Comparison of ENCODE assay signal across 8 mouse cellular contexts in the genomic region with DNA sequence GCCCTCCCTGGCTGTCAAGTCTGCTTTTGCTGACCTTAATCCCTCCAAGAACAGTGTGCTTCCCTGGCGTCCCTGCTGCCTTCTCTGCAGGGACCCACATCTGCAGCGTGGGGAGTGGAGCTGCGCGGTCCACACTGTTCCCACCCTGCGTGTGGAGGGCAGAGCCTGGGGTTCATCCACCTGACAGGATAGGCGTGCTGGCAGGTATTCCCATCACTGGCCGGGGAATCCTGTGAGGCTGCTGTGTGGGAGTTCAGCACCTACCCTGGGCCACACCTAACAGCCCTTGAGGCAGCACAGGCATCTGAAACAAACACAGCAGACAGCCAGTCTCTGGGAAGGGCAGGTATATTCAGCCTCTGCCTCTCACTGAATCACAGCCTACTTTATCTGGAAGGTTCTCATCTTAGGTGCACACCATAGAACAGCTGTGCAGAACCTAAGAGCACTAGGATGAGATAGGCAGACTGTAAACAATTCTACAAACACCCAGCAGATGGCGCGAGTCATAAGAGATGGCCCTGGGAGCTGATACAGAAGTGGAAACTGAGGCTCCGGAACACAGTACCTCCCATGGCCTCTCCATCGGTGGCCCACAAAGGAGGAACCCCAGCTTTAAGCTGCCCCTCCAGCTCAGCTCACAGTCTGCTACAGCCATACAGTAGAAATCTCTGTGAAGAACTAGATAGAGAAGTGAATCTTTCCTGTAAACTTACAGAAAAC. TPM values are rescaled to one million over a fixed set of nuclear protein-coding genes. Genes with fewer than 3 reads are reported as not detected.
DNase-seq lines count a peak whose midpoint lies in the region; ATAC-seq and TF ChIP-seq lines count a peak whose summit lies in the region.

No protein-coding gene starts in this region.

- TF ChIP-seq POLR2A in bone marrow macrophage, adult 2 months (IDR thresholded peaks at IDR 0.05; ENCODE audit: borderline replicate concordance, low read depth, low read length), result no peak

- DNase-seq in cerebellum, adult 9-10 months, result peak; percentile 53
- no peak for DNase-seq in cerebellum, adult 8-10 months
- DNase-seq in liver, result peak; percentile 32
- DNase-seq in liver, embryonic 11.5 days (ENCODE audit: low spot score), result no peak
- peak; percentile 27 for DNase-seq in naive thymus-derived CD4-positive, alpha-beta T cell, adult 2 months (ENCODE audit: low read depth)
- no peak for DNase-seq in left cerebral cortex, adult 9 months (ENCODE audit: low spot score in 2 of 2)

- H3K27me3 ChIP-seq in liver, embryonic 11.5 days (replicated peaks; ENCODE audit: control insufficient read depth, insufficient read depth, low read length), result no peaks in the 10 kb centered on the region
- no peaks in the 10 kb centered on the region for H3K27me3 ChIP-seq in hindbrain, embryonic 13.5 days

- no peak overlapping the region for H3K4me2 ChIP-seq in liver, embryonic 11.5 days
- H3K4me2 ChIP-seq in hindbrain, embryonic 13.5 days, result no peak overlapping the region

- H3K27ac ChIP-seq in liver, embryonic 11.5 days (ENCODE audit: low read depth, low read length), result no peak overlapping the region
- H3K27ac ChIP-seq in bone marrow macrophage, adult 2 months (ENCODE audit: insufficient read depth, low read depth, low read length), result no peak overlapping the region
- H3K27ac ChIP-seq in hindbrain, embryonic 13.5 days, result no peak overlapping the region

- peaks cover 20% of the 10 kb centered on the region for H3K4me1 ChIP-seq in liver, embryonic 11.5 days (replicated peaks; ENCODE audit: control insufficient read depth, insufficient read depth, low read length)
- H3K4me1 ChIP-seq in bone marrow macrophage, adult 2 months (ENCODE audit: control insufficient read depth, insufficient read depth, low read length), result peaks cover 29% of the 10 kb centered on the region
- peaks cover 71% of the 10 kb centered on the region for H3K4me1 ChIP-seq in hindbrain, embryonic 13.5 days (replicated peaks)

- H3K4me3 ChIP-seq in liver, embryonic 11.5 days (ENCODE audit: low read depth, low read length), result no peak overlapping the region
- H3K4me3 ChIP-seq in bone marrow macrophage, adult 2 months (ENCODE audit: insufficient read depth, low read length), result no peak overlapping the region
- no peak overlapping the region for H3K4me3 ChIP-seq in hindbrain, embryonic 13.5 days

- ATAC-seq in liver, embryonic 11.5 days (replicated peaks; ENCODE audit: low FRiP score), result no peak
- no peak for ATAC-seq in hindbrain, embryonic 13.5 days (ENCODE audit: low FRiP score)

- no peak overlapping the region for H3K9ac ChIP-seq in liver, embryonic 11.5 days (ENCODE audit: low read depth, low read length)
- peak overlapping the region; percentile 53; the same call in 1 of the 2 replicates for H3K9ac ChIP-seq in hindbrain, embryonic 13.5 days

- peak; percentile 71 for TF ChIP-seq CTCF in bone marrow macrophage, adult 2 months (IDR thresholded peaks at IDR 0.05; ENCODE audit: low read depth, low read length)

- WGBS in liver, embryonic 11.5 days, result 55% methylated on average over 11 of the region's 11 CpGs
- WGBS in hindbrain, embryonic 13.5 days, result 70% methylated on average over 11 of the region's 11 CpGs

- no peaks in the 10 kb centered on the region for H3K36me3 ChIP-seq in liver, embryonic 11.5 days (ENCODE audit: control insufficient read depth, insufficient read depth, low read length)
- H3K36me3 ChIP-seq in hindbrain, embryonic 13.5 days, result 0 out of 2 replicates have a peak, but pooled peaks cover 11% of the 10 kb centered on the region

- no peaks in the 10 kb centered on the region for H3K9me3 ChIP-seq in liver, embryonic 11.5 days (ENCODE audit: control insufficient read depth, low read length)
- no peaks in the 10 kb centered on the region for H3K9me3 ChIP-seq in hindbrain, embryonic 13.5 days

RNA-seq across cellular contexts. Expression of gene Angptl2, which starts 3.2 kb away (rescaled TPM):
- 11.3 and 12.2 TPM in 2 replicates for polyA plus RNA-seq in liver, embryonic 11.5 days (2014; fragmentation: Nextera tagmentation; extraction: Ambion mirVana)
- polyA plus RNA-seq in bone marrow macrophage, adult 2 months (2012; ENCODE audit: insufficient read depth, insufficient read length, missing spikeins), result 13.1 and 15.1 TPM in 2 replicates
- 16.9 and 17.9 TPM in 2 replicates for polyA plus RNA-seq in hindbrain, embryonic 13.5 days (2015; fragmentation: Nextera tagmentation; extraction: Ambion mirVana)

Comparison
In these comparisons a context has a peak if more than half of its experiments do, and no peak if none do; other contexts are left out.
1. DNase-seq: peak in cerebellum, adult 9-10 months (single experiment), liver (single experiment) and naive thymus-derived CD4-positive, alpha-beta T cell, adult 2 months (single experiment); none in cerebellum, adult 8-10 months (single experiment), liver, embryonic 11.5 days (single experiment) and left cerebral cortex, adult 9 months (0 of 2).